Mouse (Mus musculus) forebrain, embryonic 10.5 days (tissue): ENCODE data around the gene C130073F10Rik. TPM values are rescaled to one million over a fixed set of nuclear protein-coding genes. Genes with fewer than 3 reads are reported as not detected.

Experiments used
- polyA plus RNA-seq: library from polyadenylated mRNA; unstranded; fragments of >200 nt; fragmentation: Nextera tagmentation; extraction: Ambion mirVana; gene quantifications from 2 replicates; pipeline ENCODE4 v1.2.1, GENCODE M21; 2016

The C130073F10Rik gene
- polyA plus RNA-seq, 1 experiment from 2014 or later: not detected

Other genes with a start within 250 kb of the C130073F10Rik start
- 55.1 and 56.8 TPM in 2 replicates for gene Leprot, start 246.1 kb downstream of the C130073F10Rik start, polyA plus RNA-seq
- 0.71 and 0.72 TPM in 2 replicates for gene Lepr, start 176.4 kb downstream of the C130073F10Rik start, polyA plus RNA-seq
- not detected in 2 replicates for gene B020004J07Rik, start 49.8 kb downstream of the C130073F10Rik start, polyA plus RNA-seq
- gene Gm12800, start 15.3 kb upstream of the C130073F10Rik start, polyA plus RNA-seq: not detected in 2 replicates
- gene Gm12794, start 46.6 kb upstream of the C130073F10Rik start, polyA plus RNA-seq: not detected in 2 replicates
- not detected in 2 replicates for gene Gm12790, start 87.3 kb upstream of the C130073F10Rik start, polyA plus RNA-seq
- not detected in 2 replicates for gene Gm12789, start 92.8 kb upstream of the C130073F10Rik start, polyA plus RNA-seq
- 5.5 and 6.3 TPM in 2 replicates for gene Pde4b, start 193.8 kb upstream of the C130073F10Rik start, polyA plus RNA-seq